Mouse (Mus musculus) testis, adult 2 months (tissue): Measurements from ENCODE around the gene Sorcs2.

Source experiments
- CTCF ChIP-seq: fragments of 200-500 bp; IDR thresholded peaks from 2 replicates; pipeline ENCODE4 v1.5.1; 2012; ENCODE audit warnings: low read depth, mild to moderate bottlenecking, inconsistent platforms, low read length, moderate library complexity; ENCODE audit not compliant: control insufficient read depth, insufficient read depth, insufficient replicate concordance
- POLR2A ChIP-seq: fragments of 200-500 bp; IDR thresholded peaks from 2 replicates; pipeline ENCODE4 v1.6.1; 2012; ENCODE audit warnings: low read depth, mild to moderate bottlenecking, inconsistent platforms, low read length, moderate library complexity; ENCODE audit not compliant: control insufficient read depth

- TF ChIP-seq CTCF, result no peak
- TF ChIP-seq POLR2A, result no peak
Measured at GRCm38 (mm10) chr5:36436858-36437257, 38.9 kb upstream of the Sorcs2 start.
